Mouse (Mus musculus) lung, embryonic 16.5 days (tissue): Measurements from ENCODE around the gene Armh1. TPM values are rescaled to one million over a fixed set of nuclear protein-coding genes. Genes with fewer than 3 reads are reported as not detected.

Experiments used
- ATAC-seq: fragments of 200-750 bp; cut with Nextera tagmentation; 2 replicates; pipeline ENCODE4 v1.8.0; 2017; ENCODE audit warnings: low read depth, mild to moderate bottlenecking, moderate library complexity
- H3K27ac ChIP-seq: fragments of 300-500 bp; sonication (generic); 2 replicates; pipeline ENCODE4 v1.5.1; 2014; ENCODE audit warnings: mild to moderate bottlenecking, control low read depth, low read length
- H3K27me3 ChIP-seq: fragments of 300-500 bp; sonication (generic); 2 replicates; pipeline ENCODE4 v1.6.1; 2014; ENCODE audit warnings: low read depth, low read length, mixed read lengths; ENCODE audit not compliant: control insufficient read depth, insufficient read depth
- H3K36me3 ChIP-seq: fragments of 300-500 bp; sonication (generic); 2 replicates; pipeline ENCODE4 v1.6.1; 2014; ENCODE audit warnings: low read length; ENCODE audit not compliant: control insufficient read depth, insufficient read depth
- H3K4me1 ChIP-seq: fragments of 300-500 bp; sonication (generic); replicated peaks from 2 replicates; pipeline ENCODE4 v1.6.1; 2014; ENCODE audit warnings: low read length, mixed read lengths; ENCODE audit not compliant: control insufficient read depth, insufficient read depth
- H3K4me2 ChIP-seq: fragments of 300-500 bp; sonication (generic); 2 replicates; pipeline ENCODE4 v1.6.1; 2014; ENCODE audit warnings: low read depth, low read length, control low read depth
- H3K4me3 ChIP-seq: fragments of 300-500 bp; sonication (generic); 2 replicates; pipeline ENCODE4 v1.5.1; 2014; ENCODE audit warnings: mild to moderate bottlenecking, low read length, control low read depth
- H3K9ac ChIP-seq: fragments of 300-500 bp; sonication (generic); 2 replicates; pipeline ENCODE4 v1.6.1; 2014; ENCODE audit warnings: low read length, control low read depth
- H3K9me3 ChIP-seq: fragments of 300-500 bp; sonication (generic); 2 replicates; pipeline ENCODE4 v1.6.1; 2016; ENCODE audit warnings: low read length; ENCODE audit not compliant: control insufficient read depth
- WGBS: fragments of 180-500 bp; shearing (Covaris S2); extraction: QIAGEN DNeasy Blood & Tissue Kit; methylation state at CpG from one replicate; pipeline ENCODE4 v1.1.7; 2014; 5-methylcytosine and 5-hydroxymethylcytosine counted together
- polyA plus RNA-seq: library from polyadenylated mRNA; unstranded; fragments of >200 nt; fragmentation: Nextera tagmentation; extraction: Ambion mirVana; gene quantifications from 2 replicates; pipeline ENCODE4 v1.2.1, GENCODE M21; 2015

Armh1 gene
- polyA plus RNA-seq, 1 experiment from 2014 or later, result 2.0 TPM

- Histone ChIP-seq H3K4me3 (no peak overlapping the region), H3K27ac (no peak overlapping the region), H3K4me2 (no peak overlapping the region), H3K4me1 (peaks cover 10% of the 10 kb centered on the region), H3K9ac (no peak overlapping the region), H3K9me3 (no peaks in the 10 kb centered on the region), H3K27me3 (no peaks in the 10 kb centered on the region), H3K36me3 (no peaks in the 10 kb centered on the region)
- WGBS, result 65% methylated on average over 7 of the region's 7 CpGs
- ATAC-seq, result no peak
Measured at GRCm38 (mm10) chr4:117234166-117234741, 17.7 kb downstream of the Armh1 start.

- 82% methylated on average over 2 of the region's 2 CpGs for WGBS
- Histone ChIP-seq H3K27ac (no peak overlapping the region), H3K9me3 (no peaks in the 10 kb centered on the region), H3K4me2 (no peak overlapping the region), H3K36me3 (no peaks in the 10 kb centered on the region), H3K9ac (no peak overlapping the region), H3K4me3 (no peak overlapping the region), H3K27me3 (no peaks in the 10 kb centered on the region), H3K4me1 (peaks cover 9% of the 10 kb centered on the region)
- ATAC-seq, result no peak
Measured at GRCm38 (mm10) chr4:117231208-117231607, 20.7 kb downstream of the Armh1 start.

- H3K9me3 ChIP-seq, result no peaks in the 10 kb centered on the region
- no peaks in the 10 kb centered on the region for H3K36me3 ChIP-seq
- H3K4me2 ChIP-seq, result no peak overlapping the region
- no peaks in the 10 kb centered on the region for H3K27me3 ChIP-seq
- H3K4me1 ChIP-seq, result peaks cover 1% of the 10 kb centered on the region
- no peak for ATAC-seq
- H3K9ac ChIP-seq, result no peak overlapping the region
- H3K4me3 ChIP-seq, result no peak overlapping the region
- H3K27ac ChIP-seq, result no peak overlapping the region
- WGBS, result 57% methylated on average over 10 of the region's 10 CpGs
Measured at GRCm38 (mm10) chr4:117230331-117230730, 21.6 kb downstream of the Armh1 start.

GRCm38 (mm10) chr4:117229590-117229989 lies 22.3 kb downstream of the Armh1 start:
- Histone ChIP-seq H3K9me3 (no peaks in the 10 kb centered on the region), H3K4me2 (peak overlapping the region; percentile 18), H3K4me3 (no peak overlapping the region), H3K27me3 (no peaks in the 10 kb centered on the region), H3K27ac (no peak overlapping the region), H3K4me1 (no peaks in the 10 kb centered on the region), H3K9ac (0 out of 2 replicates have a peak overlapping the region, but pooled peaks have one; percentile 17), H3K36me3 (no peaks in the 10 kb centered on the region)
- 0 out of 2 replicates have a peak, but pooled peaks have one; percentile 31 for ATAC-seq
- WGBS, result 45% methylated on average over 15 of the region's 15 CpGs

- no peak overlapping the region for H3K4me3 ChIP-seq
Measured at GRCm38 (mm10) chr4:117225250-117225649, 26.7 kb downstream of the Armh1 start.

GRCm38 (mm10) chr4:117224122-117224521 lies 27.8 kb downstream of the Armh1 start:
- Histone ChIP-seq H3K4me2 (no peak overlapping the region), H3K4me3 (no peak overlapping the region), H3K9me3 (no peaks in the 10 kb centered on the region), H3K36me3 (no peaks in the 10 kb centered on the region), H3K4me1 (peaks cover 2% of the 10 kb centered on the region; the same call in 1 of the 2 replicates), H3K9ac (no peak overlapping the region), H3K27ac (no peak overlapping the region), H3K27me3 (no peaks in the 10 kb centered on the region)
- ATAC-seq, result no peak
- WGBS, result 74% methylated on average over 8 of the region's 8 CpGs

More at GRCm38 (mm10) chr4:117225250-117225649, 26.7 kb downstream of the Armh1 start:
- H3K9me3 ChIP-seq, result no peaks in the 10 kb centered on the region
- no peak overlapping the region for H3K27ac ChIP-seq
- H3K27me3 ChIP-seq, result no peaks in the 10 kb centered on the region
- H3K4me1 ChIP-seq, result no peaks in the 10 kb centered on the region
- H3K4me2 ChIP-seq, result no peak overlapping the region
- no peak overlapping the region for H3K9ac ChIP-seq
- no peaks in the 10 kb centered on the region for H3K36me3 ChIP-seq
- ATAC-seq, result no peak

GRCm38 (mm10) chr4:117223001-117223400 lies 28.9 kb downstream of the Armh1 start:
- H3K27ac ChIP-seq, result no peak overlapping the region
- no peaks in the 10 kb centered on the region for H3K9me3 ChIP-seq
- H3K27me3 ChIP-seq, result no peaks in the 10 kb centered on the region
- no peaks in the 10 kb centered on the region for H3K36me3 ChIP-seq
- H3K4me2 ChIP-seq, result no peak overlapping the region
- no peak overlapping the region for H3K9ac ChIP-seq
- no peak for ATAC-seq
- H3K4me1 ChIP-seq, result peaks cover 2% of the 10 kb centered on the region; the same call in 1 of the 2 replicates
- H3K4me3 ChIP-seq, result no peak overlapping the region
- WGBS, result 38% methylated on average over 5 of the region's 5 CpGs

- no peak for ATAC-seq
- Histone ChIP-seq H3K27me3 (no peaks in the 10 kb centered on the region), H3K36me3 (no peaks in the 10 kb centered on the region), H3K9me3 (no peaks in the 10 kb centered on the region), H3K9ac (no peak overlapping the region), H3K27ac (no peak overlapping the region), H3K4me2 (no peak overlapping the region), H3K4me1 (peaks cover 2% of the 10 kb centered on the region; the same call in 1 of the 2 replicates), H3K4me3 (no peak overlapping the region)
- 77% methylated on average over 9 of the region's 9 CpGs for WGBS
Measured at GRCm38 (mm10) chr4:117221836-117222235, 30.1 kb downstream of the Armh1 start.

GRCm38 (mm10) chr4:117220741-117221515 lies 31.0 kb downstream of the Armh1 start:
- peaks cover 2% of the 10 kb centered on the region; the same call in 1 of the 2 replicates for H3K4me1 ChIP-seq
- no peak overlapping the region for H3K9ac ChIP-seq
- H3K4me3 ChIP-seq, result no peak overlapping the region
- H3K9me3 ChIP-seq, result no peaks in the 10 kb centered on the region
- WGBS, result 71% methylated on average over 9 of the region's 9 CpGs
- no peak overlapping the region for H3K4me2 ChIP-seq
- H3K36me3 ChIP-seq, result no peaks in the 10 kb centered on the region
- H3K27me3 ChIP-seq, result no peaks in the 10 kb centered on the region
- no peak overlapping the region for H3K27ac ChIP-seq
- ATAC-seq, result no peak
